Mouse (Mus musculus): ENCODE results near the gene Tcf21.

Gene Tcf21

GRCm38 (mm10) chr10:22819871-22820590, at the start of gene Tcf21:
Gene Tcf21 (minus strand): TSS chr10:22820174.
- peak; percentile 74 to 85 for DNase-seq

- peak; percentile 63 to 87 for DNase-seq
Measured at GRCm38 (mm10) chr10:22868386-22868918, 48.5 kb upstream of the Tcf21 start.

GRCm38 (mm10) chr10:22867210-22867609, 47.2 kb upstream of the Tcf21 start:
- DNase-seq = no peak

- DNase-seq = peak; percentile 37 to 40
Measured at GRCm38 (mm10) chr10:22858111-22858510, 38.1 kb upstream of the Tcf21 start.

- DNase-seq = no peak
Measured at GRCm38 (mm10) chr10:22854330-22854729, 34.4 kb upstream of the Tcf21 start.

- no peak for DNase-seq
Measured at GRCm38 (mm10) chr10:22845351-22845750, 25.4 kb upstream of the Tcf21 start.

GRCm38 (mm10) chr10:22844731-22845130, 24.8 kb upstream of the Tcf21 start:
- no peak for DNase-seq

GRCm38 (mm10) chr10:22843440-22844361, 23.7 kb upstream of the Tcf21 start:
- no peak for DNase-seq

GRCm38 (mm10) chr10:22842781-22843439, 22.9 kb upstream of the Tcf21 start:
- DNase-seq = no peak

- no peak for DNase-seq
Measured at GRCm38 (mm10) chr10:22842113-22842512, 22.1 kb upstream of the Tcf21 start.

GRCm38 (mm10) chr10:22826244-22826643, 6.3 kb upstream of the Tcf21 start:
- no peak for DNase-seq

GRCm38 (mm10) chr10:22822896-22823295, 2.9 kb upstream of the Tcf21 start:
- no peak for DNase-seq

GRCm38 (mm10) chr10:22822486-22822885, 2.5 kb upstream of the Tcf21 start:
- DNase-seq = no peak

GRCm38 (mm10) chr10:22821709-22822108, 1.7 kb upstream of the Tcf21 start:
- no peak for DNase-seq

- no peak for DNase-seq
Measured at GRCm38 (mm10) chr10:22821267-22821666, 1.3 kb upstream of the Tcf21 start.

- no peak for DNase-seq
Measured at GRCm38 (mm10) chr10:22820841-22821240, 867 bp upstream of the Tcf21 start.

GRCm38 (mm10) chr10:22819239-22819870, 619 bp downstream of the Tcf21 start:
- DNase-seq = peak; percentile 30 to 49

- DNase-seq = no peak
Measured at GRCm38 (mm10) chr10:22818600-22819238, 1.3 kb downstream of the Tcf21 start.

- DNase-seq = no peak
Measured at GRCm38 (mm10) chr10:22817976-22818375, 2.0 kb downstream of the Tcf21 start.

GRCm38 (mm10) chr10:22817561-22817960, 2.4 kb downstream of the Tcf21 start:
- peak; percentile 32 to 71 for DNase-seq

GRCm38 (mm10) chr10:22816237-22816762, 3.7 kb downstream of the Tcf21 start:
- peak; percentile 61 to 80 for DNase-seq

All from lung, postnatal 4 days (tissue).